Mouse (Mus musculus): Measurements from ENCODE around the gene Araf.

GRCm38 (mm10) chrX:20798141-20798796 is 655 bp downstream of the Araf start:
- TF ChIP-seq CTCF (IDR thresholded peaks at IDR 0.05; ENCODE audit: low read depth, low read length) (no peak), POLR2AphosphoS5 (IDR thresholded peaks at IDR 0.05; ENCODE audit: insufficient replicate concordance, low read depth, low read length) (no peak)

Measured in G1E (cell line).